Mouse (Mus musculus) CD8-positive naive resting alpha-beta T cell, adult 2 months (primary cell): ENCODE results near the gene Ccdc34.

Experiments used
- DNase-seq, 2 experiments: peaks; one replicate each; pipeline ENCODE4 v3.0.0; 2022; ENCODE audit warnings: low read depth in 2 of 2, low spot score in 2 of 2

Gene Ccdc34

GRCm38 (mm10) chr2:110017616-110018505 is at the start of gene Ccdc34:
Gene Ccdc34, plus strand, starts transcription at chr2:110017817.
- DNase-seq: peak; percentile 59 to 70

GRCm38 (mm10) chr2:109969381-109969780 is 48.2 kb upstream of the Ccdc34 start:
- no peak for DNase-seq

- DNase-seq: no peak
Observed at GRCm38 (mm10) chr2:109969926-109970532, 47.6 kb upstream of the Ccdc34 start.

- no peak for DNase-seq
Observed at GRCm38 (mm10) chr2:109970744-109971410, 46.7 kb upstream of the Ccdc34 start.

- no peak for DNase-seq
Observed at GRCm38 (mm10) chr2:109972310-109972709, 45.3 kb upstream of the Ccdc34 start.

- DNase-seq: no peak
Observed at GRCm38 (mm10) chr2:109972922-109973321, 44.7 kb upstream of the Ccdc34 start.

GRCm38 (mm10) chr2:109974807-109975206 is 42.8 kb upstream of the Ccdc34 start:
- DNase-seq: no peak

GRCm38 (mm10) chr2:109976181-109976580 is 41.4 kb upstream of the Ccdc34 start:
- DNase-seq: no peak

GRCm38 (mm10) chr2:109977322-109977721 is 40.3 kb upstream of the Ccdc34 start:
- DNase-seq: no peak

GRCm38 (mm10) chr2:109979209-109979608 is 38.4 kb upstream of the Ccdc34 start:
- no peak for DNase-seq

GRCm38 (mm10) chr2:109983435-109983834 is 34.2 kb upstream of the Ccdc34 start:
- no peak for DNase-seq

GRCm38 (mm10) chr2:109984930-109985329 is 32.7 kb upstream of the Ccdc34 start:
- no peak for DNase-seq

GRCm38 (mm10) chr2:109985560-109985959 is 32.1 kb upstream of the Ccdc34 start:
- no peak for DNase-seq

- no peak for DNase-seq
Observed at GRCm38 (mm10) chr2:109986036-109986785, 31.4 kb upstream of the Ccdc34 start.

GRCm38 (mm10) chr2:109987946-109988345 is 29.7 kb upstream of the Ccdc34 start:
- no peak for DNase-seq

GRCm38 (mm10) chr2:109989196-109989595 is 28.4 kb upstream of the Ccdc34 start:
- no peak for DNase-seq

GRCm38 (mm10) chr2:109989679-109990473 is 27.7 kb upstream of the Ccdc34 start:
- no peak for DNase-seq

- no peak for DNase-seq
Observed at GRCm38 (mm10) chr2:109991754-109992153, 25.9 kb upstream of the Ccdc34 start.

- no peak for DNase-seq
Observed at GRCm38 (mm10) chr2:109992448-109993073, 25.1 kb upstream of the Ccdc34 start.

GRCm38 (mm10) chr2:109993404-109993803 is 24.2 kb upstream of the Ccdc34 start:
- no peak for DNase-seq
